Mouse (Mus musculus): Measurements from ENCODE around the gene Pigk. TPM values are rescaled to one million over a fixed set of nuclear protein-coding genes. Genes with fewer than 3 reads are reported as not detected.

The Pigk gene
- polyA plus RNA-seq, 1 experiment from 2014 or later = 36.0 TPM

- no peak for DNase-seq (ENCODE audit: low spot score)
- H3K36me3 ChIP-seq = no peaks in the 10 kb centered on the region
Observed at GRCm38 (mm10) chr3:152872596-152872995, 158.7 kb downstream of the Pigk start.

GRCm38 (mm10) chr3:152874431-152875355 lies 160.8 kb downstream of the Pigk start:
- Histone ChIP-seq H3K27ac (replicated peaks) (no peak overlapping the region), H3K4me1 (peaks cover 9% of the 10 kb centered on the region), H3K9me3 (replicated peaks) (no peaks in the 10 kb centered on the region), H3K27me3 (ENCODE audit: low read depth, poor library complexity, severe bottlenecking) (no peaks in the 10 kb centered on the region), H3K36me3 (no peaks in the 10 kb centered on the region), H3K4me3 (no peak overlapping the region)
- no peak for DNase-seq (ENCODE audit: low spot score)
- 86% methylated on average over 17 of the region's 17 CpGs for WGBS

More at GRCm38 (mm10) chr3:152872596-152872995, 158.7 kb downstream of the Pigk start:
- H3K27me3 ChIP-seq (ENCODE audit: low read depth, poor library complexity, severe bottlenecking) = no peaks in the 10 kb centered on the region
- H3K27ac ChIP-seq (replicated peaks) = no peak overlapping the region
- H3K9me3 ChIP-seq (replicated peaks) = no peaks in the 10 kb centered on the region
- no peak overlapping the region for H3K4me3 ChIP-seq
- 73% methylated on average over 6 of the region's 6 CpGs for WGBS
- H3K4me1 ChIP-seq = peaks cover 16% of the 10 kb centered on the region

GRCm38 (mm10) chr3:152875723-152876290 lies 161.9 kb downstream of the Pigk start:
- H3K4me3 ChIP-seq = no peak overlapping the region
- no peak for DNase-seq (ENCODE audit: low spot score)
- 83% methylated on average over 6 of the region's 6 CpGs for WGBS
- H3K27me3 ChIP-seq (ENCODE audit: low read depth, poor library complexity, severe bottlenecking) = no peaks in the 10 kb centered on the region
- H3K27ac ChIP-seq (replicated peaks) = no peak overlapping the region
- no peaks in the 10 kb centered on the region for H3K36me3 ChIP-seq
- H3K4me1 ChIP-seq = peaks cover 16% of the 10 kb centered on the region
- no peaks in the 10 kb centered on the region for H3K9me3 ChIP-seq (replicated peaks)

- H3K4me1 ChIP-seq = peaks cover 17% of the 10 kb centered on the region
- DNase-seq (ENCODE audit: low spot score) = no peak
- H3K27ac ChIP-seq (replicated peaks) = no peak overlapping the region
Observed at GRCm38 (mm10) chr3:152880121-152880835, 166.4 kb downstream of the Pigk start.

GRCm38 (mm10) chr3:152881706-152882105 lies 167.8 kb downstream of the Pigk start:
- Histone ChIP-seq H3K36me3 (no peaks in the 10 kb centered on the region), H3K9me3 (replicated peaks) (no peaks in the 10 kb centered on the region), H3K4me1 (peaks cover 17% of the 10 kb centered on the region), H3K27me3 (ENCODE audit: low read depth, poor library complexity, severe bottlenecking) (no peaks in the 10 kb centered on the region), H3K4me3 (no peak overlapping the region), H3K27ac (replicated peaks) (no peak overlapping the region)
- WGBS = 95% methylated on average over 4 of the region's 4 CpGs
- no peak for DNase-seq (ENCODE audit: low spot score)

More at GRCm38 (mm10) chr3:152880121-152880835, 166.4 kb downstream of the Pigk start:
- no peaks in the 10 kb centered on the region for H3K27me3 ChIP-seq (ENCODE audit: low read depth, poor library complexity, severe bottlenecking)
- H3K36me3 ChIP-seq = no peaks in the 10 kb centered on the region
- H3K9me3 ChIP-seq (replicated peaks) = no peaks in the 10 kb centered on the region
- no peak overlapping the region for H3K4me3 ChIP-seq
- 76% methylated on average over 15 of the region's 15 CpGs for WGBS

- no peaks in the 10 kb centered on the region for H3K9me3 ChIP-seq (replicated peaks)
- WGBS = 85% methylated on average over 3 of the region's 3 CpGs
- peaks cover 17% of the 10 kb centered on the region for H3K4me1 ChIP-seq
- DNase-seq (ENCODE audit: low spot score) = no peak
- no peaks in the 10 kb centered on the region for H3K36me3 ChIP-seq
- no peaks in the 10 kb centered on the region for H3K27me3 ChIP-seq (ENCODE audit: low read depth, poor library complexity, severe bottlenecking)
- H3K4me3 ChIP-seq = no peak overlapping the region
- no peak overlapping the region for H3K27ac ChIP-seq (replicated peaks)
Observed at GRCm38 (mm10) chr3:152883556-152883955, 169.7 kb downstream of the Pigk start.

- Histone ChIP-seq H3K27ac (replicated peaks) (no peak overlapping the region), H3K4me1 (peaks cover 11% of the 10 kb centered on the region), H3K9me3 (replicated peaks) (no peaks in the 10 kb centered on the region), H3K36me3 (no peaks in the 10 kb centered on the region), H3K4me3 (no peak overlapping the region), H3K27me3 (ENCODE audit: low read depth, poor library complexity, severe bottlenecking) (no peaks in the 10 kb centered on the region)
- DNase-seq (ENCODE audit: low spot score) = no peak
Observed at GRCm38 (mm10) chr3:152886749-152887148, 172.8 kb downstream of the Pigk start.

GRCm38 (mm10) chr3:152888116-152888515 lies 174.2 kb downstream of the Pigk start:
- WGBS = 76% methylated on average over 7 of the region's 7 CpGs
- Histone ChIP-seq H3K36me3 (no peaks in the 10 kb centered on the region), H3K27me3 (ENCODE audit: low read depth, poor library complexity, severe bottlenecking) (no peaks in the 10 kb centered on the region), H3K9me3 (replicated peaks) (no peaks in the 10 kb centered on the region), H3K4me3 (no peak overlapping the region), H3K27ac (replicated peaks) (no peak overlapping the region), H3K4me1 (peaks cover 11% of the 10 kb centered on the region)
- DNase-seq (ENCODE audit: low spot score) = no peak

- no peaks in the 10 kb centered on the region for H3K4me1 ChIP-seq
- H3K36me3 ChIP-seq = no peaks in the 10 kb centered on the region
- no peaks in the 10 kb centered on the region for H3K27me3 ChIP-seq (ENCODE audit: low read depth, poor library complexity, severe bottlenecking)
- no peaks in the 10 kb centered on the region for H3K9me3 ChIP-seq (replicated peaks)
- DNase-seq (ENCODE audit: low spot score) = no peak
- WGBS = 70% methylated on average over 4 of the region's 4 CpGs
- H3K4me3 ChIP-seq = no peak overlapping the region
- H3K27ac ChIP-seq (replicated peaks) = no peak overlapping the region
Observed at GRCm38 (mm10) chr3:152894935-152895334, 181.0 kb downstream of the Pigk start.

- Histone ChIP-seq H3K27me3 (ENCODE audit: low read depth, poor library complexity, severe bottlenecking) (no peaks in the 10 kb centered on the region), H3K36me3 (no peaks in the 10 kb centered on the region), H3K27ac (replicated peaks) (no peak overlapping the region), H3K4me1 (no peaks in the 10 kb centered on the region), H3K9me3 (replicated peaks) (no peaks in the 10 kb centered on the region), H3K4me3 (no peak overlapping the region)
- 75% methylated on average over 3 of the region's 3 CpGs for WGBS
- DNase-seq (ENCODE audit: low spot score) = no peak
Observed at GRCm38 (mm10) chr3:152896111-152896510, 182.2 kb downstream of the Pigk start.

- WGBS = 88% methylated on average over 5 of the region's 5 CpGs
Observed at GRCm38 (mm10) chr3:152897196-152897595, 183.3 kb downstream of the Pigk start.

GRCm38 (mm10) chr3:152898906-152899305 lies 185.0 kb downstream of the Pigk start:
- DNase-seq (ENCODE audit: low spot score) = no peak
- Histone ChIP-seq H3K27ac (replicated peaks) (no peak overlapping the region), H3K9me3 (replicated peaks) (no peaks in the 10 kb centered on the region), H3K36me3 (no peaks in the 10 kb centered on the region), H3K27me3 (ENCODE audit: low read depth, poor library complexity, severe bottlenecking) (no peaks in the 10 kb centered on the region), H3K4me3 (no peak overlapping the region), H3K4me1 (no peaks in the 10 kb centered on the region)
- WGBS = 93% methylated on average over 9 of the region's 9 CpGs

More at GRCm38 (mm10) chr3:152897196-152897595, 183.3 kb downstream of the Pigk start:
- DNase-seq (ENCODE audit: low spot score) = no peak
- Histone ChIP-seq H3K27ac (replicated peaks) (no peak overlapping the region), H3K4me1 (no peaks in the 10 kb centered on the region), H3K27me3 (ENCODE audit: low read depth, poor library complexity, severe bottlenecking) (no peaks in the 10 kb centered on the region), H3K9me3 (replicated peaks) (no peaks in the 10 kb centered on the region), H3K36me3 (no peaks in the 10 kb centered on the region), H3K4me3 (no peak overlapping the region)

All from midbrain, embryonic 10.5 days (tissue).